Mouse (Mus musculus): Measurements from ENCODE around the gene Usf3.
A peak's percentile ranks its signal among the peaks of the same experiment; 100 is the strongest.

Usf3 gene

GRCm38 (mm10) chr16:44173155-44173941 is at the start of gene Usf3:
Gene Usf3, plus strand, starts transcription at chr16:44173246.
- DNase-seq (ENCODE audit: low read depth), result no peak

GRCm38 (mm10) chr16:44123786-44124185 is 49.3 kb upstream of the Usf3 start:
- no peak for DNase-seq (ENCODE audit: low read depth)

- DNase-seq (ENCODE audit: low read depth), result no peak
These were observed 48.3 kb upstream of the Usf3 start for GRCm38 (mm10) chr16:44124713-44125112.

GRCm38 (mm10) chr16:44125436-44125835 is 47.6 kb upstream of the Usf3 start:
- no peak for DNase-seq (ENCODE audit: low read depth)

- DNase-seq (ENCODE audit: low read depth), result no peak
These were observed 46.6 kb upstream of the Usf3 start for GRCm38 (mm10) chr16:44126437-44126836.

GRCm38 (mm10) chr16:44132300-44132699 is 40.7 kb upstream of the Usf3 start:
- DNase-seq (ENCODE audit: low read depth), result no peak

GRCm38 (mm10) chr16:44133187-44133586 is 39.9 kb upstream of the Usf3 start:
- DNase-seq (ENCODE audit: low read depth), result no peak

- DNase-seq (ENCODE audit: low read depth), result no peak
These were observed 36.5 kb upstream of the Usf3 start for GRCm38 (mm10) chr16:44136511-44137021.

- no peak for DNase-seq (ENCODE audit: low read depth)
These were observed 34.6 kb upstream of the Usf3 start for GRCm38 (mm10) chr16:44138377-44138978.

- DNase-seq (ENCODE audit: low read depth), result peak; percentile 86
These were observed 34.0 kb upstream of the Usf3 start for GRCm38 (mm10) chr16:44138979-44139535.

- peak; percentile 78 for DNase-seq (ENCODE audit: low read depth)
These were observed 33.4 kb upstream of the Usf3 start, which contains the start of the genes Atp6v1a and Naa50 for GRCm38 (mm10) chr16:44139536-44140185. Gene Atp6v1a, minus strand, starts transcription at chr16:44139705. Gene Naa50, plus strand, starts transcription at chr16:44139830.

GRCm38 (mm10) chr16:44140186-44140787 is 32.8 kb upstream of the Usf3 start:
- peak; percentile 78 for DNase-seq (ENCODE audit: low read depth)

- DNase-seq (ENCODE audit: low read depth), result no peak
These were observed 31.6 kb upstream of the Usf3 start for GRCm38 (mm10) chr16:44141483-44141882.

GRCm38 (mm10) chr16:44149002-44149767 is 23.9 kb upstream of the Usf3 start:
- DNase-seq (ENCODE audit: low read depth), result no peak

GRCm38 (mm10) chr16:44154497-44155057 is 18.5 kb upstream of the Usf3 start:
- DNase-seq (ENCODE audit: low read depth), result no peak

- no peak for DNase-seq (ENCODE audit: low read depth)
These were observed 13.7 kb upstream of the Usf3 start for GRCm38 (mm10) chr16:44159325-44159724.

- DNase-seq (ENCODE audit: low read depth), result no peak
These were observed 9.2 kb upstream of the Usf3 start for GRCm38 (mm10) chr16:44163831-44164230.

- no peak for DNase-seq (ENCODE audit: low read depth)
These were observed 7.9 kb upstream of the Usf3 start for GRCm38 (mm10) chr16:44165182-44165581.

GRCm38 (mm10) chr16:44168990-44169389 is 4.1 kb upstream of the Usf3 start:
- DNase-seq (ENCODE audit: low read depth), result no peak

- peak; percentile 94 for DNase-seq (ENCODE audit: low read depth)
These were observed 520 bp upstream of the Usf3 start for GRCm38 (mm10) chr16:44172297-44173154.
